Mouse (Mus musculus) naive thymus-derived CD4-positive, alpha-beta T cell, adult 2 months (primary cell): ENCODE data around the gene Stau1.

ENCODE experiments used
- DNase-seq: peaks from one replicate; pipeline ENCODE4 v3.0.0-alpha.2; 2011; ENCODE audit warnings: low read depth

The Stau1 gene

DNA sequence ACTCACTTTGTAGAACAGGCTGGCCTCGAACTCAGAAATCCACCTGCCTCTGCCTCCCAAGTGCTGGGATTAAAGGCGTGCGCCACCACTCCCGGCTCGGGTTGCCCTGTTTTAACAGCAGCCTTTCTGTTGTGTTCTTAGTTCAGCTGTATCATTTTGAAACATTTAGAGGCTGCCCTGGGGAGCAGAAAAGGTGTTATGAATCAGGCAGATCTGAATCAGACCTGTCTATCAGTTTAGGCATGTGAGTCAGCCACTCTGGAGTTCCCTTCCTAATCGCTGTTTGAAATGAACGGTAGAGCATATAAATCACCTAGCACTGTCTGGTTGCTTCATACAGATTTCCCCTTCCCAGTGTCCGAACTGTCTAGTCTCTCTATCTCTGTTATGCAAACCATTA lies 85.6 kb downstream of the Stau1 start:
- DNase-seq: no peak

DNA sequence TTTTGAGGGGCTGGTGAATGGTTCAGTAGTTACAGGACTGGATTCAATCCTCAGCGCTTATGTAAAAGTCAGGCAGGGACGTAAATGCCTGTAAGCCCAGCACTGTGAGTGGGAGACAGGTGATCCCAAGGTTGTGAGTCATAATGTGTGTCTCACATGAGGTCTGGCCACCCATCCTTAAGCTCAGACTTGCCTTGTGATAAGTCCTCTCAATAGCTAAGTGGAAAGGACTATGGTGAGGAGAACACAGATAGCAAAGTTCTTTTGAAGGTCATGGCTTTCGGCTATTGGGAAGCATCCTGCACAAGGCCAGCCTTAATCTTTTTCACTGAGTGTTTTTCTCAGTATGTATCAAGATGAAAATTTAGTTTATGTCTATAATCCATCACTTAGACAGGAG lies 86.4 kb downstream of the Stau1 start:
- DNase-seq: no peak

DNA sequence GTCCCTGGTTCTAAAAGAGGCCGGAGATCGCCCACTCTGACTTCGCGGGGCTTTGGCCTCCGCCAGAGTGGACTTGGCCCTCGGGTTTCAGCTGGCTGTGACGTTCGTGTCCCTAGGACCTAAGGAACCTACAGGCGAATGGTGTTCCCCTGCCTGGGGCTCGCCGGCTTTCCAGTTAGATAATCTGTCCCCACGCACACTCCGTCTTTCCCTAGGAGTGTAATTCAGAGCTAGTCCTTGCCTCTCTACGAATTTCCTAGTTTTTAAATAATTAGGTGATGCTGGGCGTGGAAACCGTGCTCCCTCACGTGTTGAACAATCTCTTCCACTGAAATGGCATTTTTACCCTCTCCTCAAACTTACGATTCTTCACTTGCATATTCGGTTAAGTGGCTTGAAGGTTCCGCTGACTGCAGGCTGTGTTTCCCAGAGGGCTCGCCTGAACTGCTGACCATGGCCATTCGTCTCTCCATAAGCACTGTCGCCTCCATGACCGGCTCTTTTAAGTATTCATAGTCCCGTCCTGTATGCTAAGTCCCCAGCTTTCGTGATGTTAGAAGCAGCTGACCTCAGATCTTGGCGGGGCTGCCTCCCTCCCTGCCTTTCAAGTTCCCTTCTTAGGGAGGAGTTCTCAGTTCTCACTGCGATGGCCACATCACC lies 89.4 kb downstream of the Stau1 start:
- DNase-seq: no peak

DNA sequence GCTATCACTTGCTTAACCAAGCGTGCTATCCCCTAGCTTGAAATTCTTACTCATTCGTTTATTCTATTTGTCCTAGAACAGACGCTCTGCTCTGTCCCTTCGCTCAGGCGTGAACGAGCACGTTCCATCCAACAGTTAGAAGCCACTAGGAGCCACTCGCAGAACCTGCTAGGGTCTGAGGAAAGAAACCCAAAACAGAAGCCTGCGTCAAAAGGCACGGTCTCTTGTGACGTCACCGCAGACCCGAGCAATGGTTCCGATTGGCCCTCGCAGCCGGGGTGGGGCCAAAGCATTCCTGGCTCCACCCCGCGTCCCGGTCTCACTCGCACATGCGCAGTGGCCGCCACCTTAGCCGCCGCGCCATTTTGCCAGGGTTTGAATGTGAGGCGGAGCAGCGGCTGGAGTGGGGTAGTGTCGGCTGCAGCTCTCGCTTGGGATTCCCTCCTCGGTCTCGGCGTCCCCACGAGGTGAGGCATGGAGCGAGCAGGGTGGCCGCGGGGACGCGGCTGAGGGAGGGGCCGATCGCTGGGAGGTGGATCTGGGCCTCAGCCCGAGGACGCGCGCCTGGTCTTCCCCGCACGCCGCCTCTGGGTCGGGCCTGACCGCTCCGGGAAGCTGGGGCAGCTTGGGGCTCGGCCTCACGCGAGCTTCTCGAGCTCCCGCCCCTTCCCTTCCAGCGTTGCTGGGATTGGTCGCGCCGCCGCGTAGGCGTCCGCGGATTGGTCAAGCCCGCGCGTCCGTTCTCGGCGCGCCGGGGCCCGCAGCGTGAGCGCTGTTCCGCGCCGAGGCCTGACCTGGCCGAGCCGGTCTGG lies 90.2 kb downstream of the Stau1 start, which contains the start of gene Cse1l:
Gene Cse1l, plus strand, starts transcription at position 330 of the 812 bp plus-strand sequence.
- DNase-seq: peak; percentile 99

DNA sequence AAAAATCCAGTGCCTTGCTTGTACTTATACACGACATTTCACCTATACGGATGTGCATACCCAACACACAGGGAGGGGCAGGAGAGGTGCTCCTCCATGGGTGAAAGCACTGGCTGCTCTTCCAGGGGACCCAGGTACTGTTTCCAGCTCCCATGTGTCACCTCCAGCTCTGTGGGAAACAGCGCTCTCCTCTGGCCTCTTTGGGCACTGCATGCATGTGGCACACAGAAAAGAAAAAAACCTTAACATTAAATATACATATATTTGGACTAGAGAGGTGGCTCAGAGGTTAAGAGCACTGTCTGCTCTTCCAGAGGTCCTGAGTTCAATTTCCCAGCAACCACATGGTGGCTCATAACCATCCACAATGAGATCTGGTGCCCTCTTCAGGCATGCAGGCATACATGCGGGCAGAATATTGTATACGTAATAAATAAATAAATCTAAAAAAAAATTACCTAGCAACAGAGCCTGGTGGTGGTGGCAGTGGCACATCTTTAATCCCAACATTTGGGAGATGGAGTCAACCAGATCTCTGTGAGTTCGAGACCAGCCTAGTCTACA lies 92.3 kb downstream of the Stau1 start:
- peak; percentile 43 for DNase-seq

DNA sequence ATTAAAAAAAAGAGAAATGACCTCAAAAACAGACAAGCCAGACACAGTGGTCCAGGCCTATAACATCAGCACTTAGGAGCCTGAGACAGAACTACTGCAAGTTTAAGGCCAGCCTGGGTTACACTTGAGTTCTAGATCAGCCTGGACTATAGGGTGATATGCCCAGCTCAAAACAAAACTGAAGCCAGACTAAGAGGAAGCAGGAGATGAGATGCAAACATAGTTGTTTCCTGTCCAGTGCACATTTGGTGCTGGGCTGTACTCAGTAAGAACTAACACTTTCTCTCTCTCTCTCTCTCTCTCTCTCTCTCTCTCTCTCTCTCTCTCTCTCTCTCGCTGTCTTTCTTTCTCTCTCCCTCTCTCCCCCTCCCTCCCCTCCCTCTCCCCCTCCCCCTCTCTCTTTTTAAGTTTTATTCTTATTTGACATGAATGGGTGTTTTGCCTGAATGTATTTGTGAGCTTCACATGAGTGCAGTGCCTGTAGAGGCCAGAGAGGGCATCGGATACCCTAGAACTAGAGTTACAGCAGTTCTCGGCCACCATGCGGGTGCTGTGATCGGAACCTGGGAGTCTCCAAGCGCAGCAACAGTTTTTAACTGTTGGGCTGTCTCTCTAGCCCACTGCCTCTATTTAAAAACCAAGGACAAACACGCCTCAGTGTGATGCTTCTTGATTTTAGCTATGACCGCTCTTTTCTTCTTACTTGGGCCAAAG lies 95.2 kb downstream of the Stau1 start:
- no peak for DNase-seq

DNA sequence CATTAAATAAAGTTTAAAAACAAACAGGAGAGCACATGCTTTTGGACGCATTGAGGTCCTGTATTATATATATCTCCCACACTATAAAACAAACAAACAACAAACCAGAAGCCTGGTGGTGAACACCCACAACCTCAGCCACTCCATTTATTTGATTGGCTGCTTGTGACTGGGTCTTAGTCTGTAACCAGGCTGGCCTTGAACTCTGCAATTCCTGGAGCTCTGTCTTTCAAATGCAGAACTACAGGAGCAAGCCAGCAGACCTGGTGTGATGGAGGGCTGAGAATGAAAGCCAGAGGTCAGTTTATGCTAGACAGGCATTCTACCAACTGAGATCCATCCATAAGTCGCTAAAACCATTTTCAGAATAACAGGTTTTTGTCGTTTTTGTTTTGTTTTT lies 96.4 kb downstream of the Stau1 start:
- DNase-seq: no peak

DNA sequence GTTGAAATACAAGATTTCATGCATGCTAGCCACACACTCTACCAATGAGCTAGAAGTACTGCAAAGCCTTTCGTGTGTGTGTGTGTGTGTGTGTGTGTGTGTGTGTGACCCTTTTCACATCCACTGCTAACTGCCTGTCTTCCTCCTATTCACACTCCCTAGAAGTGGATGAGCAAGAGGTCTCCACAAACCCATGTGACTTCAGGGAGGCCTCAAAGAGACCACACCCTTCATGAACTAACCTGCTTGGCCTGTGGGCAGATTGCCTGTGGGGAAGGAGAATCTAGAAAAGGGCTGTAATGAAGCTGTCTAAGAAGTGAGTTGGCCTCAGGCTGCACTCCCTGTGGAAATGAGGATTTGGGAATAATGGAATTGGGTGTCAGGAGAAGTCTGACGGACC lies 96.9 kb downstream of the Stau1 start:
- no peak for DNase-seq
